Mouse (Mus musculus) neural tube, embryonic 13.5 days (tissue): ENCODE measurements around the gene AW011738. TPM values are rescaled to one million over a fixed set of nuclear protein-coding genes. Genes with fewer than 3 reads are reported as not detected.
A peak's percentile ranks its signal among the peaks of the same experiment; 100 is the strongest.

Experiments used
- ATAC-seq: fragments of 200-750 bp; cut with Nextera tagmentation; 2 replicates; pipeline ENCODE4 v1.8.0; 2017; ENCODE audit warnings: low read depth, mild to moderate bottlenecking, moderate TSS enrichment, moderate library complexity
- H3K27ac ChIP-seq: fragments of 300-500 bp; sonication (generic); replicated peaks from 2 replicates; pipeline ENCODE4 v1.5.1; 2015; ENCODE audit warnings: moderate library complexity, mild to moderate bottlenecking, inconsistent platforms
- H3K27me3 ChIP-seq: fragments of 300-500 bp; sonication (generic); 2 replicates; pipeline ENCODE4 v1.6.1; 2015; ENCODE audit warnings: mild to moderate bottlenecking, inconsistent platforms
- H3K36me3 ChIP-seq: fragments of 300-500 bp; sonication (generic); 2 replicates; pipeline ENCODE4 v1.6.1; 2015; ENCODE audit warnings: mild to moderate bottlenecking, inconsistent platforms
- H3K4me1 ChIP-seq: fragments of 300-500 bp; sonication (generic); replicated peaks from 2 replicates; pipeline ENCODE4 v1.6.1; 2015; ENCODE audit warnings: inconsistent platforms
- H3K4me2 ChIP-seq: fragments of 300-500 bp; sonication (generic); 2 replicates; pipeline ENCODE4 v1.6.1; 2015; ENCODE audit warnings: inconsistent platforms, mild to moderate bottlenecking, moderate library complexity
- H3K4me3 ChIP-seq: fragments of 300-500 bp; sonication (generic); 2 replicates; pipeline ENCODE4 v1.5.1; 2015; ENCODE audit warnings: mild to moderate bottlenecking, inconsistent platforms
- H3K9ac ChIP-seq: fragments of 300-500 bp; sonication (generic); 2 replicates; pipeline ENCODE4 v1.6.1; 2015; ENCODE audit warnings: moderate library complexity, mild to moderate bottlenecking, inconsistent platforms
- H3K9me3 ChIP-seq: fragments of 300-500 bp; sonication (generic); 2 replicates; pipeline ENCODE4 v1.6.1; 2016; ENCODE audit warnings: inconsistent platforms
- WGBS: fragments of 180-500 bp; shearing (Covaris S2); methylation state at CpG from one replicate; pipeline ENCODE4 v1.1.7; 2015; 5-methylcytosine and 5-hydroxymethylcytosine counted together
- polyA plus RNA-seq: library from polyadenylated mRNA; unstranded; fragments of >200 nt; fragmentation: Nextera tagmentation; extraction: Ambion mirVana; gene quantifications from 2 replicates; pipeline ENCODE4 v1.2.1, GENCODE M21; 2015

Gene AW011738
- 5.1 and 5.6 TPM in 2 replicates for polyA plus RNA-seq

DNA sequence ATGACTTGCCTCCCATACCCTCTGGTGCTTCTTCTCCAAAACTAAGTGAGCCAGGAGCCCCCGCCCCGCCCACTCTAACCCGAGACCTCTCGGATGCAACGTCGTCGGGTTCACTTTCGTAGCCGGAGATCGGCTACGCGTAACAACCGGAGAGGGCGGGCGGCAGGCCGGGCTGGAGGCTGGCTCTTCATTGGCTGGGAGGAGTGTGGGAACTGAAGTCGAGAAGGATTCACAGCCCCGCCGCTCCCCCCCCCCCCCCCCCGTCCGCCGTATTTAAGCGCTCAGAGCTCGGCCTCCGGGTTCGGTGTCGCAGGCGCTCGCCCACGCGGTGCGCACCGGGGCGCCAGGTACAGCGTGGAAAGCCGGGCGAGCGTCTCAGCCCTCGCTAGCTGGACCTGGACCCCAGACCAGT, at the start of gene AW011738:
Gene AW011738 (plus strand): TSS at position 304 of the 412 bp plus-strand sequence.
- Histone ChIP-seq H3K4me2 (peak within 1 kb of the TSS; percentile 92), H3K9me3 (no peaks in the 10 kb centered on the region), H3K4me1 (peaks cover 29% of the 10 kb centered on the region), H3K36me3 (0 out of 2 replicates have a peak, but pooled peaks cover 3% of the 10 kb centered on the region), H3K9ac (peak within 1 kb of the TSS; percentile 79), H3K4me3 (peak within 1 kb of the TSS; percentile 55), H3K27ac (peak within 1 kb of the TSS; percentile 77), H3K27me3 (peaks cover 26% of the 10 kb centered on the region; the same call in 1 of the 2 replicates)
- peak; percentile 75 for ATAC-seq
- WGBS = under 1% methylated on average over 38 of the region's 39 CpGs

DNA sequence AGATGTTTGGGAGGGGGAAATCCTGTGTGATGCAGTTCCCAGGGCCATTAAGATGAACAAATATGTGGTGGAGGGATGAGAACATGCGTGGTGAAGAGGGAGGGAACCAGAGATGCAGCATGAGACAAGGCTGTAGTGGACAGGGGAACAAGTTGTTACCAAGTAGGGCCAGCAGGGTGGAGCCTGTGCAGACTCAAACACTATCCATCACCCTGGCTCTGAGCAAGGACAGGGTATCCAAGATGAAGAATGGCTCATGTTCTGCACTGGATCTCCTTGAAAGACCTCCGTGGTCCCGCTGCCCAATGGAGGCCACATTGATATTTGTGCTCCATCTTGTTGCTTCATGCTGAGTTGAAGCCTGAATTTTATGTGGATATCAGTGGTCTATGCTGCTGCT, 48.3 kb upstream of the AW011738 start:
- Histone ChIP-seq H3K9me3 (peaks cover 16% of the 10 kb centered on the region), H3K4me2 (no peak overlapping the region), H3K4me1 (no peaks in the 10 kb centered on the region), H3K36me3 (no peaks in the 10 kb centered on the region), H3K27ac (no peak overlapping the region), H3K4me3 (no peak overlapping the region), H3K9ac (no peak overlapping the region), H3K27me3 (no peaks in the 10 kb centered on the region)
- ATAC-seq = no peak
- WGBS = 91% methylated on average over 3 of the region's 3 CpGs

DNA sequence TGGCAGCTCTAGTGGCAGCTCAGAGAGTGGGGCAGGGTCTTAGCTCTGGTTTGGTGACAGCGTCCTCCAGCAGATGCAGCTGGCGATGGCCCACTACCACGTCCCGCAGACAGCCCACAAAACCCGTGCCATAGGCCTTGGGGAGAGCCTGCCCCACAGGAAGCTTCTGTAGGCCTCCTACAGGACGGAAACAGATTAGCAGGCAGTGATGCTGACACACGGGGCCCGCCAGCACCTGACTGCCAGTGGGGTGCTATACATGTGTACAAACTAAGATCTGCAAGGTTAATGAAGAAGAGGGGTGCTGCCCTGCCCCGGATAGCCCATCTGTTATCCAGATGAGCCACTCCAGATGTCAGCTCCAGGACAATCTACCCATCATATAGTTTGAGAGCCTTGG, 36.6 kb upstream of the AW011738 start:
- H3K9ac ChIP-seq = no peak overlapping the region
- H3K4me1 ChIP-seq = no peaks in the 10 kb centered on the region
- H3K4me3 ChIP-seq = no peak overlapping the region
- H3K27ac ChIP-seq = no peak overlapping the region
- peaks cover 14% of the 10 kb centered on the region for H3K9me3 ChIP-seq
- no peak overlapping the region for H3K4me2 ChIP-seq
- peaks cover 99% of the 10 kb centered on the region for H3K36me3 ChIP-seq
- ATAC-seq = no peak
- H3K27me3 ChIP-seq = no peaks in the 10 kb centered on the region
- WGBS = 89% methylated on average over 9 of the region's 9 CpGs

DNA sequence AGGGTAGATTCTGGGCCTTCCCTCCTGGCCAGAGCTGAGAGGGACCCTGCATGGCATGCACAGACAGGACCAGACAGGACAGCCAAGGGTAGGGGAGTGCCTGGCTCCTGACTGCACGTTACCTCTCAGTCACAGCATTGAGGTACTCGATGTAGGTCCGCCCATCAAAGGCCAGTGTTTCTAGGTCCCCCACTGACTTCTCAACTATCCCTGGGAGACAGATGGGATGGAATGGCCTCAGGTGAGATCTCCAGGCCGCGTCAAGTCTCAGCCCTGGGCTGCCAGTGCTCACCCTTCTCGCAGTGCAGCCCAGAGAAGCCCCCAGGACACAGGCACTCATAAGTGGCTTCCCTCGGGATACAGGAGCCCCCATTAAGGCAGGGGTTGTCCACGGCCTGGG, 34.5 kb upstream of the AW011738 start:
- Histone ChIP-seq H3K27me3 (no peaks in the 10 kb centered on the region), H3K9ac (no peak overlapping the region), H3K4me2 (no peak overlapping the region), H3K9me3 (no peaks in the 10 kb centered on the region), H3K4me1 (no peaks in the 10 kb centered on the region), H3K4me3 (no peak overlapping the region), H3K27ac (no peak overlapping the region), H3K36me3 (peaks cover 100% of the 10 kb centered on the region)
- 93% methylated on average over 8 of the region's 8 CpGs for whole genome bisulfite sequencing
- no peak for ATAC-seq

DNA sequence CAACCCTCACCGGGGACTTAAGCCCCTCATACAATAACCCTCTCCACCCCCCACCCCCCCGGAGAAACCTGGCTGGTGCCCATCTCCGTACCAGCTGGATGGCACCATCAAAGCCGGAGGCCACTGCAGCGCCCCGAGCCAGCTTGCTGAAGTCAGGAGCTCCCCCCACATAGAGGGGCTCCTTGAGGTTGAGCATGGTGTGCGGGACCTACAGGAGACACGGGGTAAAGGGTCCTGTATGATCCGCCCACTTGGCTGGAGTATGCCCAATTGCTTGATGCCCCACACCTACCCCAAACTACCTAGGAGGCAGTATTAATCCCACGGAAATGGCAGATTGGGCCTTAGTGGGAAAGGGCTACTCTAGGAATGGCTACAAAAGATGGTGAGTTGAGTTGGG, 34.0 kb upstream of the AW011738 start:
- Histone ChIP-seq H3K4me2 (no peak overlapping the region), H3K9ac (no peak overlapping the region), H3K27me3 (no peaks in the 10 kb centered on the region), H3K36me3 (peaks cover 100% of the 10 kb centered on the region), H3K4me1 (no peaks in the 10 kb centered on the region), H3K4me3 (no peak overlapping the region), H3K27ac (no peak overlapping the region), H3K9me3 (no peaks in the 10 kb centered on the region)
- ATAC-seq = no peak
- WGBS = 95% methylated on average over 10 of the region's 10 CpGs

DNA sequence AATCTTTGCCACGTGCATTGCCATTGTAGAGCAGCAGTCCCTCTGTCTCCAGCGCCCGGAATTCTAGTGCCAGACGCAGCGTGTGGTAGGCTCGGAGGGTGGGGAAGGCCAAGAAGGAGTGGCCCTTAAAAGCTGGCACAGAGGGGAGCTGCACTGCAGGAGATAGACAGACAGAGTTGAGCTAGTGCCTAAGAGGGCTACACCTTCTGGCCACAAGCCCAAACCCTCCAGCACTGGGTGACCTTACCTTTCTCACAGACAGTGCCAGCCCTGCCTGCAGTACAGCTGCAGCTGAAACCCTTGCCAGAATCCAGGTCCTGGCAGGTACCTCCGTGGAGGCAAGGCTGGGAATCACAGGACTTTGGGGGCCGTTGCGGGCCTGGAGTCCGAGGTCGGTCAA, 31.3 kb upstream of the AW011738 start:
- H3K4me2 ChIP-seq = no peak overlapping the region
- peaks cover 100% of the 10 kb centered on the region for H3K36me3 ChIP-seq
- H3K4me3 ChIP-seq = no peak overlapping the region
- ATAC-seq = no peak
- H3K4me1 ChIP-seq = no peaks in the 10 kb centered on the region
- H3K27ac ChIP-seq = no peak overlapping the region
- no peaks in the 10 kb centered on the region for H3K9me3 ChIP-seq
- 94% methylated on average over 11 of the region's 11 CpGs for WGBS
- H3K27me3 ChIP-seq = no peaks in the 10 kb centered on the region
- H3K9ac ChIP-seq = no peak overlapping the region

DNA sequence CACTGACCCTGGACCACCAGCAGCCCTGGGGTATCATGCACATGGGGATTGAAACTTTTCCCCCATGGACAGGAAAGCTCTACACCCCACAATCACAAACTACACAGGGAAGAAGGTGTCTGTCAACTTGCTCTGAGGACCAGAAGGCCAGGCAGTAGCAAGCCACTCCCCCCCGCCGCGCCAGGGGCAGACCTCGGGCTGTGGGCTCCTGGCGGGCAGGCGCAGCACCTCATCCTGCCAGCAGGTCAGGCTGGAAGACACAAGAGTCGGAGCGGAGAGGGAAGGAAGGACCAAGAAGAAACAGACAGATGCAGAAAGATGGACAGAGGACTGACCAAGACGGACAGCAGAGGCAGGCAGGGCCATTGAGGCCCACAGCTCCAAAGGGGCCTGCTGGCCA, 25.5 kb upstream of the AW011738 start:
- Histone ChIP-seq H3K9ac (no peak overlapping the region), H3K9me3 (no peaks in the 10 kb centered on the region), H3K27me3 (no peaks in the 10 kb centered on the region), H3K4me3 (no peak overlapping the region), H3K27ac (no peak overlapping the region), H3K4me1 (peaks cover 30% of the 10 kb centered on the region), H3K36me3 (peaks cover 98% of the 10 kb centered on the region), H3K4me2 (no peak overlapping the region)
- 91% methylated on average over 9 of the region's 9 CpGs for WGBS
- no peak for ATAC-seq

DNA sequence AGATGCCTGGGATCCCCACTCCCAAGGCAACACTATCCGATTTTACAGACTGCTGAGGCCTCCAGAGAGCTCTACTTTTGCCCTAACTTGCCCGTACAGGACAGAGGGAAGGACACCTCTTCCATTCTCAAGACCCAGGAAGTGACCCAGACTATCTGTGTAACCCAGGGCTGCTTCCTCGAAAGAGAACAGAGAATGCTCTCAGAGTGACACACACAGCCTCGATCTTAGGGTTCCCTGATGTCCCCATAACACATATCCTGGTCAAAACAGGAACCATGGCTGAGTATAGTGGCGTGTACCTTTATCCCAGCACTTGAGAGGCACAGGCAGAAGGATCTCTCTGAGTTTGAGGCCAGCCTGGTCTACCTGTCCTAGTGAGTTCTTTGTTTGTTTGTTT, 19.4 kb upstream of the AW011738 start:
- Histone ChIP-seq H3K4me3 (peak overlapping the region; percentile 58), H3K4me2 (peak overlapping the region; percentile 84), H3K27ac (no peak overlapping the region), H3K36me3 (peaks cover 43% of the 10 kb centered on the region), H3K9me3 (no peaks in the 10 kb centered on the region), H3K4me1 (peaks cover 91% of the 10 kb centered on the region), H3K27me3 (no peaks in the 10 kb centered on the region), H3K9ac (peak overlapping the region; percentile 93)
- no peak for ATAC-seq
- 83% methylated on average over 5 of the region's 5 CpGs for WGBS

DNA sequence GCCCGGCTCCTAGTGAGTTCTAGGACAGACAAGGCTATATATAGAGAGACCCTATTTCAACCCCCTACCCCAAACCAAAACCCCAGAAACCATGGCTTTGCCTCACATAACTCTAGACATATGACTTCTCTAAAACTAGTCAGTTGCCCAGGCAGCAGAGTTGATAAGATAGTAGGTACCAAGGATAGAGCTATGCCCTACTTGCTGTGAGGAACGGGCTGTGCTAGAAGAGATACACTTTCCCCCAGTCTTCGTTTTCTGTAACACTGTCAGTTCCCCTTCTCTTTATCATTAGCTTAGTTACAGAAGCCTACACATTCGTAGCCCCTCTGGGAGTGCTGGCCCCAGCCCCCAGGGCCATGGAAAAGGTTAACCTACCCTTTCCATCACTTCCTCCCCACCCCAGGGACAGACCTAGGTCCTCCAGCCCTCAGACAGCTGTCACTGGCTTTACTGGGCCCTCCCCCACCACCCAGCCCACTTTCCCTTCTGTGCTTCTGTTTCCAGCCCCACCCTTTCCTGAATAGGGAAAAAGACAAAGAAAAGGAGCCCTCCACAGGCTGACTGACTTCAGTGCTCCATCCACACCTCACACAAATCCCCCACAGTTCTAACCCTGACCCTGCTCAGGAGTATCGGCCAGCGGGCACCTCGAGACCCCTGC, 18.7 kb upstream of the AW011738 start:
- ATAC-seq = no peak
- Histone ChIP-seq H3K36me3 (peaks cover 37% of the 10 kb centered on the region), H3K9ac (peak overlapping the region; percentile 93), H3K4me1 (peaks cover 98% of the 10 kb centered on the region), H3K9me3 (no peaks in the 10 kb centered on the region), H3K4me3 (peak overlapping the region; percentile 58), H3K4me2 (peak overlapping the region; percentile 84), H3K27ac (peak overlapping the region; percentile 98), H3K27me3 (no peaks in the 10 kb centered on the region)
- WGBS = 76% methylated on average over 7 of the region's 7 CpGs

DNA sequence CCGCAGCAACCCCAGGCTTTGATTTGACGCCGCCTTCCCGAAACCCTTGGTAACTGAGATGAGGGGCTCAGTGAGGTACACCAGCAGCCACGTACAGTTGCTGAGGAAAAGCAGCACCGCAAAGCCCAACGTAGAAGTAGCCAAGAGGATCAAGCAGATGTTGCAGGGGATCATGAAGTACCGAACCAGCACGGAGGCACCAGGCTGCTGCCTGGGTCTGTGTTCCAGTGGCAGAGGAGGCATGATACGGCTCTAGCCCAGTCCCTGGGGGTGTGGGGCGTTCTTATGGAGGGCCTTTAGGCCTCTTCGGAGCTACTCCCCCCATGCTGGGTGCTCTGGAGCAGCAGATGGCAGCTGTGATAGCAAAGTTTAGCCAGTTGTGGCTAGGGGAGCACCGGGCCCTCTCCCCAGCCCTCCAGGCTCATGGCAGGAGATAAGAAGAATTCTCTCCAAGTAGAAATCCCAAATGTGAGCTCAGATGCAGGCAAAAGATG, 17.6 kb upstream of the AW011738 start:
- H3K9me3 ChIP-seq = no peaks in the 10 kb centered on the region
- H3K9ac ChIP-seq = peak overlapping the region; percentile 93
- H3K27me3 ChIP-seq = no peaks in the 10 kb centered on the region
- H3K4me1 ChIP-seq = peaks cover 100% of the 10 kb centered on the region
- peak overlapping the region; percentile 84 for H3K4me2 ChIP-seq
- peak overlapping the region; percentile 58 for H3K4me3 ChIP-seq
- H3K27ac ChIP-seq = peak overlapping the region; percentile 98
- whole genome bisulfite sequencing = 62% methylated on average over 13 of the region's 13 CpGs
- ATAC-seq = peak; percentile 29; the same call in 1 of the 2 replicates
- peaks cover 35% of the 10 kb centered on the region for H3K36me3 ChIP-seq

DNA sequence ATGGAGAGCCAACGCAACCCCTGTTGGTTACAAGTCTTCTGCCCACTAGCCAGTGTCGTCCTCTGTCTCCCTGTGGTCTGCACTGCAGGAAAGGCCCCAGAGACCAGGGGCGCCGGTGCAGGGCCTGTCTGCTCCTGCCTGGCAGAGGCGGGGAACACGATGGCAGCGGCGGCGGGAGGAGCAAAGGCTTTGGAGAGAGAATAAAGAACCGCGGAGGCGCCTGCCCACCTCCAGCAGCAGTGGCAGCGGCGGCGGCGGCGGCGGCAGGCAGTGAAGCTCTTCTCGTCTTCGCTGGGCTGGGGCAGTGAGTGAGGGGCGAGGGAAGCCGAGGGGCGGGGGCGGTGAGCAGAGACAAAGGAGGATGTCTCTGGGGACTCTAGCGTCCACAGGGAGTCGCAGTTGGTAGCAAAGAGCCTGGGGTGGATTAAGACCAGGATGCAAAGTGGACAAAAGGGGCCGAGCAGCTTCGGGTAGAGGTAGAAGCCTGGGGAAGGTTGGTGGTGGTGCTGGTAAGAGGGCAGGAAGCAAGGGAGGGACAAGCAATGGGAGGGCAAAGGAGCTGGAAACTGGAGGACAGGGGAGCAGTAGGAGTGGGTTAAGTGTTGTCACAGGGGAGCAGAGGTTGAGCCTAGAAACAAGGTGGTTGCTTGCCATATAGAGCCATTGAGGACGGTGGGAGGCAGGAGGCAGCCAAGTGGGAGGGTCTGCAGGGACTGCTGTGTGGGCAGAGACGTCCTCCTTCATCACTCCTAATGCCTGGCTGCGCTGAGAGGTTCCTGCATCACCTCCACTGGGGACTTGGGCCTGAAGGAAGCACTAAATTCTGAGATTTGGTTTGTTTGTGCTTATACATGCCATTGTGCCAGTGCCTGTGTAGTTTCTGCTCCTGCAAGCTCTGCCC, 16.9 kb upstream of the AW011738 start:
- ATAC-seq = peak; percentile 46
- H3K4me2 ChIP-seq = peak overlapping the region; percentile 84
- H3K9me3 ChIP-seq = no peaks in the 10 kb centered on the region
- 4% methylated on average over 31 of the region's 31 CpGs for whole genome bisulfite sequencing
- H3K27ac ChIP-seq = peak overlapping the region; percentile 98
- H3K27me3 ChIP-seq = no peaks in the 10 kb centered on the region
- peak overlapping the region; percentile 93 for H3K9ac ChIP-seq
- peaks cover 100% of the 10 kb centered on the region for H3K4me1 ChIP-seq
- peak overlapping the region; percentile 58 for H3K4me3 ChIP-seq
- H3K36me3 ChIP-seq = peaks cover 35% of the 10 kb centered on the region

DNA sequence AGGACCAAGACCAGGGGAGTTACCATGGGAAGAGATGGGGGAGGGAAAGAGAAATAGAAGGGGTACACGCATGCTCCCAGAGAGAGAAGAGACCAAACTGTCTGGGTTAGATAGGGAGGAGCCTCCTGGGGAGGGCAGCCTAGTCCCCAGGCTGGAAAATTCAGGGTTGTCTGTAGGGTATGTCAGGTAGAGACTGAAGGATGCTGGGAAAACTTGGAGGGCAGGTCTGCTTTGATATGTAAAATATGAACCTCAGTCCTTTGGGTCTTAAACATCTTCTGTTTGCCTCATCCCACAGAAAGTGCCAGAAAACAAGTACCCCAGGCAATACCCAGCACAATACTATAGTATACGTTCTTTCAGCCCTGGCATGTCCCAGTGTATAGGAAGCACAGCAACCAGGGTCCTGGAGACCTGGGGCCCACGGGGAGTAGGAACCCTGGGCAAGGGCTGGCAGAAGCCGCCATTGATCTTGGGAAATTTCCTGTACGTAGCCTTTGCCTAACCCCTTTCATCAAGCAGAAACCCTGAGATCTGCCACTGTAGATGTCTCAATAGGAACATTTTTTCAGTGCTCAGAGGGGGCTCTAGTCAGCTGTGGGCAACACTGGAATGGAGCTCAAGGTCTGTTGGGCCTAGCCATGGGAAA, 14.8 kb upstream of the AW011738 start:
- WGBS = 29% methylated on average over 5 of the region's 5 CpGs
- H3K36me3 ChIP-seq = peaks cover 39% of the 10 kb centered on the region
- peak overlapping the region; percentile 35 for H3K4me2 ChIP-seq

More for the DNA sequence above, 14.8 kb upstream of the AW011738 start:
- H3K4me3 ChIP-seq = no peak overlapping the region
- H3K9ac ChIP-seq = peak overlapping the region; percentile 51
- H3K9me3 ChIP-seq = no peaks in the 10 kb centered on the region
- no peaks in the 10 kb centered on the region for H3K27me3 ChIP-seq
- H3K4me1 ChIP-seq = peaks cover 100% of the 10 kb centered on the region
- ATAC-seq = 0 out of 2 replicates have a peak, but pooled peaks have one; percentile 5
- peak overlapping the region; percentile 98 for H3K27ac ChIP-seq
